ENCODE assay signal across 24 mouse cellular contexts in genomic region chr1:172414231-172414585, GRCm38 (mm10).
"Had no signal": no experiment of that assay in that cellular context is flagged by ENCODE, and none has a peak within 500 bp of the region (broad histone marks: within the 10 kb centered on the region; RNA-seq: fewer than 3 reads in every experiment).

No protein-coding gene starts in this region.

- H3K27ac ChIP-seq: embryonic facial prominence, embryonic 10.5 days; embryonic facial prominence, embryonic 12.5 days; embryonic facial prominence, embryonic 13.5 days; embryonic facial prominence, embryonic 15.5 days; forebrain, embryonic 10.5 days; forebrain, embryonic 12.5 days; forebrain, embryonic 13.5 days; forebrain, embryonic 15.5 days; gastrocnemius, adult 2 months; heart, adult 2 months had no signal

- H3K9ac ChIP-seq: embryonic facial prominence, embryonic 12.5 days; embryonic facial prominence, embryonic 13.5 days; embryonic facial prominence, embryonic 15.5 days; forebrain, embryonic 12.5 days; forebrain, embryonic 13.5 days; forebrain, embryonic 15.5 days; forebrain, postnatal 0 days had no signal

- H3K9me3 ChIP-seq: embryonic facial prominence, embryonic 10.5 days; embryonic facial prominence, embryonic 12.5 days; embryonic facial prominence, embryonic 13.5 days; embryonic facial prominence, embryonic 15.5 days; forebrain, embryonic 10.5 days; forebrain, embryonic 12.5 days; forebrain, embryonic 13.5 days; forebrain, embryonic 15.5 days had no signal

- H3K27me3 ChIP-seq: embryonic facial prominence, embryonic 12.5 days; embryonic facial prominence, embryonic 15.5 days; forebrain, embryonic 12.5 days; forebrain, embryonic 13.5 days; forebrain, embryonic 15.5 days had no signal

- H3K4me1 ChIP-seq: forebrain, embryonic 15.5 days had no signal

- H3K4me3 ChIP-seq: embryonic facial prominence, embryonic 10.5 days; embryonic facial prominence, embryonic 12.5 days; embryonic facial prominence, embryonic 13.5 days; embryonic facial prominence, embryonic 15.5 days; erythroblast, embryonic 14.5 days; forebrain, embryonic 10.5 days; forebrain, embryonic 12.5 days; forebrain, embryonic 13.5 days; forebrain, embryonic 15.5 days; gastrocnemius, adult 2 months; heart, adult 2 months had no signal

- DNase-seq: cerebellum, adult 9-10 months; cerebellum, adult 9-11 months; cerebellum, postnatal 10 days; cerebellum, postnatal 14 days; cerebellum, postnatal 25 days; cerebellum, postnatal 36 days; embryo, embryonic 11 days; forebrain, postnatal 0 days; gastrocnemius, adult 2 months; gastrocnemius, postnatal 10 days; gastrocnemius, postnatal 14 days; gastrocnemius, postnatal 25 days; gastrocnemius, postnatal 36 days; heart, adult 18-20 months; heart, adult 2 months had no signal

- H3K36me3 ChIP-seq: embryonic facial prominence, embryonic 10.5 days; embryonic facial prominence, embryonic 12.5 days; embryonic facial prominence, embryonic 13.5 days; embryonic facial prominence, embryonic 15.5 days; forebrain, embryonic 10.5 days; forebrain, embryonic 12.5 days; forebrain, embryonic 15.5 days had no signal
